In genomic region chr9:42793581-42793980, GRCm38 (mm10) we compare ENCODE assay signal across 24 mouse cellular contexts.
"Had no signal": no experiment of that assay in that cellular context is flagged by ENCODE, and none has a peak within 500 bp of the region (broad histone marks: within the 10 kb centered on the region; RNA-seq: fewer than 3 reads in every experiment).

No protein-coding gene starts in this region.

- H3K36me3 ChIP-seq: heart, embryonic 13.5 days; heart, embryonic 15.5 days; hindbrain, embryonic 13.5 days; hindbrain, embryonic 15.5 days; kidney, embryonic 15.5 days; limb, embryonic 13.5 days; limb, embryonic 15.5 days had no signal

- H3K9ac ChIP-seq: forebrain, postnatal 0 days; heart, embryonic 13.5 days; heart, embryonic 15.5 days; hindbrain, embryonic 13.5 days; hindbrain, embryonic 15.5 days; kidney, embryonic 15.5 days; limb, embryonic 13.5 days; limb, embryonic 15.5 days had no signal

- H3K4me3 ChIP-seq: heart, embryonic 13.5 days; heart, embryonic 15.5 days; hindbrain, embryonic 13.5 days; hindbrain, embryonic 15.5 days; kidney, embryonic 15.5 days; limb, embryonic 13.5 days; limb, embryonic 15.5 days had no signal

- ATAC-seq: forebrain, postnatal 0 days; hindbrain, postnatal 0 days; intestine, embryonic 16.5 days had no signal

- H3K27me3 ChIP-seq: hindbrain, embryonic 15.5 days had no signal

- DNase-seq: forebrain, postnatal 0 days; gastrocnemius, postnatal 14 days; gastrocnemius, postnatal 36 days; heart, adult 18-20 months; heart, postnatal 14 days; heart, postnatal 36 days; kidney, adult 11 months; kidney, adult 2 months; kidney, adult 9 months; kidney, postnatal 14 days; kidney, postnatal 36 days; layer of hippocampus, adult 9-11 months; layer of hippocampus, postnatal 36 days; left cerebral cortex, postnatal 4 days had no signal

- H3K27ac ChIP-seq: heart, embryonic 13.5 days; heart, embryonic 15.5 days; hindbrain, embryonic 13.5 days; hindbrain, embryonic 15.5 days; hindbrain, postnatal 0 days; kidney, embryonic 15.5 days; kidney, postnatal 0 days; limb, embryonic 13.5 days; limb, embryonic 15.5 days had no signal

- H3K9me3 ChIP-seq: heart, embryonic 13.5 days; heart, embryonic 15.5 days; hindbrain, embryonic 13.5 days; hindbrain, embryonic 15.5 days; kidney, embryonic 15.5 days; limb, embryonic 13.5 days; limb, embryonic 15.5 days had no signal

- H3K4me2 ChIP-seq: heart, embryonic 13.5 days; heart, embryonic 15.5 days; hindbrain, embryonic 13.5 days; hindbrain, embryonic 15.5 days; kidney, embryonic 15.5 days; limb, embryonic 13.5 days; limb, embryonic 15.5 days had no signal
